Comparison of ENCODE assay signal across 18 mouse cellular contexts in genomic region chr10:117456427-117456826, GRCm38 (mm10).
DNase-seq lines count a peak whose midpoint lies in the region; ATAC-seq and TF ChIP-seq lines count a peak whose summit lies in the region.
"Had no signal": no experiment of that assay in that cellular context is flagged by ENCODE, and none has a peak within 500 bp of the region (broad histone marks: within the 10 kb centered on the region; RNA-seq: fewer than 3 reads in every experiment).

No protein-coding gene starts in this region.

- H3K27me3 ChIP-seq in lung, embryonic 16.5 days (ENCODE audit: control insufficient read depth, insufficient read depth, low read depth, low read length), result no peaks in the 10 kb centered on the region
- H3K27me3 ChIP-seq in limb, embryonic 10.5 days (ENCODE audit: low read depth, poor library complexity, severe bottlenecking), result no peaks in the 10 kb centered on the region
- no peaks in the 10 kb centered on the region for H3K27me3 ChIP-seq in liver, embryonic 14.5 days (ENCODE audit: control insufficient read depth, insufficient read depth, low read length)
- no peaks in the 10 kb centered on the region for H3K27me3 ChIP-seq in stomach, postnatal 0 days (ENCODE audit: control insufficient read depth, insufficient read depth, low read length)
- H3K27me3 ChIP-seq: embryonic facial prominence, embryonic 12.5 days; hindbrain, embryonic 15.5 days; limb, embryonic 15.5 days had no signal

- TF ChIP-seq CTCF in liver, embryonic 14.5 days (IDR thresholded peaks at IDR 0.05; ENCODE audit: low read depth), result no peak
- TF ChIP-seq CTCF in stomach, postnatal 0 days (IDR thresholded peaks at IDR 0.05; ENCODE audit: low read depth), result no peak

- no peak overlapping the region for H3K4me2 ChIP-seq in lung, embryonic 16.5 days (ENCODE audit: low read depth, low read length)
- H3K4me2 ChIP-seq in liver, embryonic 14.5 days (ENCODE audit: low read depth), result no peak overlapping the region
- no peak overlapping the region for H3K4me2 ChIP-seq in stomach, postnatal 0 days (replicated peaks; ENCODE audit: low read depth)
- H3K4me2 ChIP-seq: embryonic facial prominence, embryonic 12.5 days; heart, embryonic 12.5 days; hindbrain, embryonic 15.5 days; limb, embryonic 15.5 days had no signal

- no peak for ATAC-seq in lung, embryonic 16.5 days (ENCODE audit: low read depth)
- ATAC-seq in liver, embryonic 14.5 days (ENCODE audit: insufficient read depth), result peak; percentile 62; the same call in 1 of the 2 replicates
- ATAC-seq in stomach, postnatal 0 days (ENCODE audit: low FRiP score, low TSS enrichment), result no peak
- ATAC-seq: forebrain, embryonic 16.5 days had no signal

- no peaks in the 10 kb centered on the region for H3K9me3 ChIP-seq in lung, embryonic 16.5 days (ENCODE audit: control insufficient read depth, low read length)
- no peaks in the 10 kb centered on the region for H3K9me3 ChIP-seq in limb, embryonic 10.5 days (replicated peaks)
- no peaks in the 10 kb centered on the region for H3K9me3 ChIP-seq in liver, embryonic 14.5 days (ENCODE audit: control insufficient read depth, low read length)
- H3K9me3 ChIP-seq in stomach, postnatal 0 days (ENCODE audit: control insufficient read depth, low read length), result no peaks in the 10 kb centered on the region
- H3K9me3 ChIP-seq: embryonic facial prominence, embryonic 12.5 days; heart, embryonic 12.5 days; hindbrain, embryonic 15.5 days; limb, embryonic 15.5 days had no signal

- H3K4me3 ChIP-seq in lung, embryonic 16.5 days (ENCODE audit: low read length), result no peak overlapping the region
- H3K4me3 ChIP-seq in limb, embryonic 10.5 days, result no peak overlapping the region
- no peak overlapping the region for H3K4me3 ChIP-seq in liver, embryonic 14.5 days (ENCODE audit: insufficient read depth in 1 of 2, low read depth in 2 of 2, low read length in 2 of 2)
- no peak overlapping the region for H3K4me3 ChIP-seq in stomach, postnatal 0 days (ENCODE audit: low read depth, low read length)
- H3K4me3 ChIP-seq: embryonic facial prominence, embryonic 12.5 days; gastrocnemius, adult 2 months; heart, embryonic 12.5 days; hindbrain, embryonic 15.5 days; limb, embryonic 15.5 days had no signal

- H3K27ac ChIP-seq in lung, embryonic 16.5 days (ENCODE audit: low read length), result peak overlapping the region; percentile 89
- H3K27ac ChIP-seq in limb, embryonic 10.5 days, result peak overlapping the region; percentile 34; the same call in 1 of the 2 replicates
- peak overlapping the region; percentile 37 for H3K27ac ChIP-seq in liver, embryonic 14.5 days
- 0 out of 2 replicates have a peak overlapping the region, but pooled peaks have one; percentile 14 for H3K27ac ChIP-seq in stomach, postnatal 0 days (replicated peaks)
- H3K27ac ChIP-seq: embryonic facial prominence, embryonic 12.5 days; gastrocnemius, adult 2 months; hindbrain, embryonic 15.5 days; limb, embryonic 15.5 days had no signal

- WGBS in lung, embryonic 16.5 days, result 35% methylated on average over 8 of the region's 8 CpGs
- 81% methylated on average over 8 of the region's 8 CpGs for WGBS in limb, embryonic 10.5 days
- WGBS in liver, embryonic 14.5 days (ENCODE audit: insufficient replicate concordance), result 62% methylated on average over 8 of the region's 8 CpGs
- 51% methylated on average over 8 of the region's 8 CpGs for WGBS in stomach, postnatal 0 days

- peaks cover 5% of the 10 kb centered on the region for H3K4me1 ChIP-seq in lung, embryonic 16.5 days (replicated peaks; ENCODE audit: control insufficient read depth, insufficient read depth, low read length)
- H3K4me1 ChIP-seq in limb, embryonic 10.5 days, result peaks cover 16% of the 10 kb centered on the region
- H3K4me1 ChIP-seq in liver, embryonic 14.5 days (replicated peaks; ENCODE audit: control insufficient read depth in 2 of 2, insufficient read depth in 2 of 2, low read length in 1 of 2), result peaks cover 0 to 12% of the 10 kb centered on the region in 2 experiments; a peak in 2 of 4 replicates
- H3K4me1 ChIP-seq in stomach, postnatal 0 days (replicated peaks; ENCODE audit: control insufficient read depth, insufficient read depth), result no peaks in the 10 kb centered on the region
- H3K4me1 ChIP-seq: embryonic facial prominence, embryonic 12.5 days had no signal

- H3K9ac ChIP-seq in lung, embryonic 16.5 days (ENCODE audit: low read length), result peak overlapping the region; percentile 38
- H3K9ac ChIP-seq in liver, embryonic 14.5 days (replicated peaks), result no peak overlapping the region
- no peak overlapping the region for H3K9ac ChIP-seq in stomach, postnatal 0 days (ENCODE audit: low read length)
- H3K9ac ChIP-seq: embryonic facial prominence, embryonic 12.5 days; heart, embryonic 12.5 days; hindbrain, embryonic 15.5 days; limb, embryonic 15.5 days had no signal

- DNase-seq in lung, postnatal 10 days, result no peak
- DNase-seq in limb, embryonic 10.5 days (ENCODE audit: low spot score), result no peak
- no peak for DNase-seq in liver, embryonic 14.5 days (ENCODE audit: low read depth in 3 of 3, low spot score in 3 of 3)
- DNase-seq in stomach, postnatal 0 days (ENCODE audit: low spot score), result no peak
- no peak for DNase-seq in frontal cortex, postnatal 36 days (ENCODE audit: low spot score in 2 of 2)
- DNase-seq in layer of hippocampus, adult 11-12 months (ENCODE audit: low spot score), result no peak
- DNase-seq: adrenal gland, postnatal 36 days; cerebellum, adult 2 months; gastrocnemius, adult 2 months; kidney, adult 8-10 months; right cerebral cortex, adult 18-20 months; thymus, adult 2 months had no signal

- no peak for TF ChIP-seq EP300 in liver, embryonic 14.5 days (IDR thresholded peaks at IDR 0.05; ENCODE audit: low read depth)
- TF ChIP-seq EP300 in stomach, postnatal 0 days (optimal IDR thresholded peaks at IDR 0.05), result no peak

- no peaks in the 10 kb centered on the region for H3K36me3 ChIP-seq in lung, embryonic 16.5 days (ENCODE audit: control insufficient read depth, insufficient read depth, low read length)
- H3K36me3 ChIP-seq in limb, embryonic 10.5 days, result no peaks in the 10 kb centered on the region
- no peaks in the 10 kb centered on the region for H3K36me3 ChIP-seq in liver, embryonic 14.5 days (replicated peaks; ENCODE audit: control insufficient read depth, insufficient read depth, low read depth)
- H3K36me3 ChIP-seq in stomach, postnatal 0 days (ENCODE audit: control insufficient read depth, insufficient read depth, low read length), result no peaks in the 10 kb centered on the region
- H3K36me3 ChIP-seq: embryonic facial prominence, embryonic 12.5 days; heart, embryonic 12.5 days; hindbrain, embryonic 15.5 days; limb, embryonic 15.5 days had no signal

Comparison
In these comparisons a context has a peak if more than half of its experiments do, and no peak if none do; other contexts are left out.
1. H3K27ac ChIP-seq: peak in every context shown above with its lines; median percentile 89 in lung, embryonic 16.5 days; 37 in liver, embryonic 14.5 days; 34 in limb, embryonic 10.5 days; 14 in stomach, postnatal 0 days.